Mouse (Mus musculus): ENCODE measurements at regions not wholly inside any gene's neighbourhood (a gene's known extent, or its start where the extent isn't known, plus 50 kb on each side); places are given as distances from the start of the nearest gene placed in this dataset.

DNA sequence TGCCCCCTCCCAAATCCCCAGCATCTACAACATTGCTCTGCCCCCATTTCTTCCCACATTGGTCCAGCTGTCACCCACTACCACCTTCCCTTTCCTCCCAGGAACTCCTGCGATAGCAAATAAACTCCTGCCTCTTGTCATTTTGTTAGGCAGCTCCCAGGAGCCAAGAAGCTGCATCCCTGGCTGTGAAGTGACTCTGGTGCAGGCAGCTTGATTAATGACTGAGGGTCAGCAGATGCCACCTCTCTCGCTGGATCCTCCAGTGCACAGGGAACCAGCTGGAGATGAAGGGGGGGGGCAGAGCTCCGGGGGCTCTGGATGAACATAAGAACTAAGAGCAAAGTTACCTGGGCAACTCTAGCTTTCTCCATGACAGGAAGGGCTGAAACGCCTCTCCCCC, 235.2 kb downstream of the Gm45692 start:
- DNase-seq (ENCODE audit: low spot score) = no peak

GRCm38 (mm10) chr8:26356801-26357200, 237.5 kb downstream of the Gm45692 start:
- peak; percentile 25 for DNase-seq (ENCODE audit: low spot score)

DNA sequence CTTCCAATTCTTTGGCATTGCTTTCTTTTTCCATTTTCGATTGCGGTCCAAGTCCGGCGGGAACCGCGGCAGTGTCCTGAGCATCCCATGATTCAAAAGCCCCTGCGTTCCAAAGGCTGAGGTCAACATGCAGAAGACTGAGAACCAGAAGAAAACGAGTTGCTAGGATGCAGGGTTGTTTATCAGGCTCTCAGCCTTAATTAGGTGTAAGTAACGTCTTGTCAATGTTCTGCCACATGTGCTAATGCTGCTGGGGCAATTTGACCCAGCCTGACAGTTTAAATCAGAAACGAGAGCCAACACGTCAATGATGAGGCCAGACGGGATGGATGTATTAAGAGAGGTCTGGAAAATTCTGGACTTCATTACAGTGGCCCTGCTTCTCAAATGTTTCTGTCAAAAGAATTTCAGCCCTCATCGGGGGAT, 239.4 kb downstream of the Gm45692 start:
- DNase-seq (ENCODE audit: low spot score) = no peak

DNA sequence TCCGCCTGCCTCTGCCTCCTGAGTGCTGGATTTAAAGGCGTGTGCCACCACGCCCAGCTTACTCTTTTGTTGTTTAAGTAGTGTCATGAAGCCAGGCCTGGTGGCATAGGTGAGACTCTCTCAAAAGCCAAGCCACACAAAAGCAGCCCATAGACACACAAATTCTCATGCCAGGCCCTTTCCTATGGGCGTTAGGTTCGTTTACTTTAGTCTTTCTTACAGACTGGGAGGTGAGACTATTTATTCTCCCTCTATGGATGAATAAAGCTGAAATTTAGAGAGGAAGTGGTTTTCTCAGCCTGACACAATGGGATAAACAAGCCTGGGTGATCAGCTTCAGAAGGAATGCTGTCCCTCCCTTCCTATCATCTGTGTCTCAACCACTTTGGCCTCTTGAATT, 243.0 kb downstream of the Gm45692 start:
- DNase-seq (ENCODE audit: low spot score) = no peak

GRCm38 (mm10) chr8:26363616-26364015, 244.3 kb downstream of the Gm45692 start:
- DNase-seq (ENCODE audit: low spot score) = no peak

DNA sequence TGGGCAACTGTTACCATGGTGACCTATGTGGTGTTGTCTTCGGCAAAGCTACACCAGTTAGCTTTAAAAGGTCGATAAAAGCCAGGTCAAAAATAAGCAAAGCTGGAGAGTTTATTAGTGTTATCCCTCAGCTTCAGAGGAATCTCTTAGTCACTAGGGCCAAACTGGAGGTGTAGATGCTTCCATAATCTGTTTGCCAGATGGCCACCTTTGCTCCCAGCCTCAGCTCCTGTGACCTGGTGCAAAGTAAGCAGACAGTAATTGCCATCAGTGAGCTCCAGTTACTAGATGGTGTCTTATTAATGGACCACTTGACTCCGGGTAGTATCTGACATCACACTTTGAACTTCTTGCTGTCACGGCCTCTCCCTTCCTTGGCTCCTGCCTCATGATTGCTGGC, 245.3 kb downstream of the Gm45692 start:
- no peak for DNase-seq (ENCODE audit: low spot score)

GRCm38 (mm10) chr8:26380668-26381067, 261.3 kb downstream of the Gm45692 start:
- DNase-seq (ENCODE audit: low spot score) = peak; percentile 82

GRCm38 (mm10) chr8:26382426-26382825, 263.1 kb downstream of the Gm45692 start:
- DNase-seq (ENCODE audit: low spot score) = no peak

DNA sequence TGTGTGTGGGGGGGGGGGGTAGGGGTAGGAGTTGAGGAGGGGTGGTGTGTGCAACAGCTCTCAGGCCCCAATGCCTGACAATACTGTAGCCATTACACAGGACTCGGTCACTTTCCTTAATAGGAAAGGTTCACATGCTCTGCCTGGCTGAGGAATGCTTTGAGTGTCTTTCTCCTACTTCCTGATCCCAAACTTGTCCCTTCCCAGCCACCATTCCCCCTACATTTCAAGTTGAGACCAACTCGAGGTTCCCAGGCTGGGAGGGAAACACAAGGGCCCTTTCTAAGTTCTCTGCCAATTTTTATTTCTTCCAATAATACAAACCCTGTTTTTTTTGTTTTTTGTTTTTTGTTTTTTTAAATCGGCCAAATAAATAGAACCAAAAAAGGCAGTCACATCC, 264.6 kb downstream of the Gm45692 start:
- DNase-seq (ENCODE audit: low spot score) = no peak

GRCm38 (mm10) chr8:26384305-26384993, 265.1 kb downstream of the Gm45692 start:
- peak; percentile 42 for DNase-seq (ENCODE audit: low spot score)

DNA sequence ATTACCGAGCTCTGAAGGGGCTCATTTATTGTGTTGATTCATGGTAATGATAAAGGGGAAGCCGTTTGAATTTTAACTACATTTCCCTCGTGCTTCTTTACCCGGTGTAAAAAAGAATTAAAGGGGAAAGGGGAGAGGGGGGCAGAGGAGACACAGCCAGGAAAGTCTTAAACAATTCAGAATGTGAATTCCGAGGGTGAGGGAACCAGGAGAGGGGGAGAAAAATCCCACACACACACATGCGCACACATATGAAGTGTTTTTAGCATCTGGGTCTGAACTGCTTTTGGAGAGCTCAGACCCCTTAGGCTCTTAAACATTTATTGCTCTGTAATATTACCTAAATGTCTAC, 265.6 kb downstream of the Gm45692 start:
- DNase-seq (ENCODE audit: low spot score) = no peak

DNA sequence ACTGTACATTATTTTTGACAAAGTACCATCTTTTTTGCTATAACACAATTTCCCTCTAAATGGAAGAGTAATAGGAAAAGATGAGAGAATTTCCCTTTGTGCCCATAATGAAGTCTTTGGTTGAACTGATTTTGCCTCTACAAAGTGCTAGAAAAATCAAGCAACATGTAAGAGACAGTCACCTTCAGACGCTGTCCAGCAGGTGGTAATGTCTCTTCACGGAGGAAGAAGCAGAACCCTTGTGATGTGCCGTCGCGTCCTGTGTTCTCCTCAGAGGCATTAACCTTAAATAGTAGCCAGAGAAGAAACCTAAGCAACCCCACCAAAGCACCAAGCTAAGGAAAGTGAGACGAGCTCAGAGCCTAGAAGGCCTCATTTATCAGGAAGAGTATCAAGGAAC, 275.7 kb downstream of the Gm45692 start:
- DNase-seq (ENCODE audit: low spot score) = no peak

- DNase-seq (ENCODE audit: low spot score) = no peak
These were observed 300.7 kb downstream of the Gm45692 start for GRCm38 (mm10) chr8:26420002-26420401.

GRCm38 (mm10) chr8:26420536-26420935, 301.2 kb downstream of the Gm45692 start:
- no peak for DNase-seq (ENCODE audit: low spot score)

GRCm38 (mm10) chr8:26427311-26427710, 308.0 kb downstream of the Gm45692 start:
- no peak for DNase-seq (ENCODE audit: low spot score)

DNA sequence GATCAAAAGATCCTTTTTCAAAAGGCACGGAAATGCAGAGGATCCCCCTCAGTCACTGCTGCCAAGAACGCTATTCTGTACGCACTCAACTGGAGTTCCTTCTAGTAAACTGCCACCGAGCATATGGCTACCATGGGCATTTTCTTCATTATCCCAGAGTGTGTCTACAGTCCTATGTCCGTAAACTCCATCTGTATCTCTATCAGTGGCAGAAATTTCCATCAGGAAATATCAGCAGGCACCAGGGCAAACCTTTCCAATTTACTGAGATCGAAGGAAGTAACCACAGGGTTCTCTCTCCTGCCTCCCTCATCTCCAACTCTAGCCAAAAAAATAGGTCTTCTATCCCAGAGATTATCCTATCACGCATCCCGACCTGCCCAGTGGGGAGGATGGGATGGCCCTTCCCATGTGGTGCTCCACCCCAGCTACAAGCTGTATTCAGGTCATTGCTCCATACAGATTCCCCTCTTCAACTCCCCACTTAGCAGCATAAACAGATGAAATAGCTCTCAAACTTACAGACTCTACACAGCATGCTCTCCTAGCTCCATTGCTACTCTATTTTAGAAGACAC, 310.5 kb downstream of the Gm45692 start:
- DNase-seq (ENCODE audit: low spot score) = no peak

- DNase-seq (ENCODE audit: low spot score) = no peak
These were observed 313.0 kb downstream of the Gm45692 start for GRCm38 (mm10) chr8:26432161-26432919.

- no peak for DNase-seq (ENCODE audit: low spot score)
These were observed 316.9 kb downstream of the Gm45692 start for GRCm38 (mm10) chr8:26436236-26436635.

DNA sequence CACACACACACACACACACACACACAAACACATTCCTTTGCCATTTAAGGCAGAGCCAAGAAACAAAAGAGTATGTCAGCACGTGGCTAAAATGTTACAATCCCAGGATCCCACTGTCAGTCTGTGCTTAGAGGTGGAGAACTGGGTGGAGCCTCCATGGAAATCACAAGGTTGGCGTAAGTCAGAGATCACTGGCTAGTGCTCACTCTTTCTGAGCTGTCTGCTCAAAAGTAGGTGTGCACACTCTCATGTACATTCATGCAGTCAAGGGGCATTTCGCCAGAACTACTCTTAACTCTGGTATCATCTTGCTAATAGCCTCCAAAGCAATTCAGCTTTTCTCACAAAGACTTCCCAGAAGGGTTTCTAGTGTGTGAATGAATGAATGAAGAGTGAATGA, 318.2 kb downstream of the Gm45692 start:
- DNase-seq (ENCODE audit: low spot score) = no peak

DNA sequence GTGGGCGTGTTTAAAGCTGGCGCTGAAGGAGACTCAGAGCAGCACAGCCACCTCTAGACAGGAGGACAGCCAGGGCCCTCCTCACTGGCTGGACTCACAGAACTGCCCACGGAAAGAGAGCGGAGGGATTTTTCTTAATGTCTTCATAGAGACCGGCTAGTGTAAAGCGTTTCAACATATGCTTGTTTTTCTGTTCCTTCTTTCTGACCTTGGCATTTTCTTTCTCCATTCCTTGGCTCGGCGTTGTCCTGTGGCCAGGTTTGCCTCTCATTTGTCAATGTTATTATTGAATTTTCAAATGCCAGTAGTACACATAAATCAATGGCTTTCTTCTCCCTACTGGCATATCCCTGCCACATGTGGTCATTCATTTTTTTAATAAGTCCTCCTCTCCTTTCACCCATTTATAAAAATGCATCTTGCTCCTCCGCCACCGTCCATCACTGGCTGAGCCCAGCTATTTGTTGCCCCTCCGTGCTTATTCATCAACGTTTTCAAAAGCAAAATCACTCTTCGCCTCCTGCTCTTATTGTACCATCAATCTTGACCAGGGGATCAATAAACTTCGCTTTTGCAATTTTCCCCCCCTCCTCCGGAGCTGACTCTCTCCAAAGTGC, 319.0 kb downstream of the Gm45692 start:
- DNase-seq (ENCODE audit: low spot score) = no peak

GRCm38 (mm10) chr8:26438877-26439276, 319.5 kb downstream of the Gm45692 start:
- no peak for DNase-seq (ENCODE audit: low spot score)

DNA sequence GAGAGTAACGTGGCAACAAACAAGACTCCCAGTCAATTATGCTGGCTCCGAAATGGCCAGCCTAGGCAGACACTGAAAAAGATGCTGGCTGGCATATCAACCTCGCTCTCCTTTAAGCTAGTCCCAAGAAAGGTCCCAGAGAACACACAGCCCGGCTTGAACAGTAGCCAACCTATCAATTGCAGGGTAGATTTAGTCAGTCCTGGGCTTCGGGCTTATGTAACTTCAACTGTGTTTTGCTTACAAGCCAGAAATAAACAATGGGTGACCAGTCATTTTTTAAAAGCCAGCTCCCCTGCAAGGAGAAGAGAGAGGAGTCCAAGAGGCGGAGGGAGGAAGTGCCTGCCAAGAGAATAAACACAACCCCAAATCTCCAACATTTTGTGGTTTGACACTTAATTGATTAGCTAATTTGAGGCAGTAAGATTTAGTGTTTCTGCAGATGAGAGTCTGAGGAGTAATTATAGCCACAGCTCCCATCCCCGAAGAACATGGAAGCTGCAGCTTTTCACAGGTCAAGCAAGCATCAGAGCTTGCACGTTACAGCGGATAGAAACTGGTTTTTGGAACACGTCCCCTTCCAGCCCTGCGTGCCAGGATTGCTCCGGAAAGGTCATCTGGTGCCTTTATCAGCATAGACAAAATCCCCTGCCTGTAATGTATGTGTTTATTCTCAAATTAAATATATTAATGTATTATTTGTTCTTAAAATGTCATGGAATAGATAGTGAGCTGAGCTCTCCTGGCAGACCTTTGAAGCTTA, 322.1 kb downstream of the Gm45692 start:
- no peak for DNase-seq (ENCODE audit: low spot score)

Measured in heart, adult 8-10 months (tissue).